Mouse (Mus musculus) limb, embryonic 10.5 days (tissue): Measurements from ENCODE around the gene Plin4. TPM values are rescaled to one million over a fixed set of nuclear protein-coding genes. Genes with fewer than 3 reads are reported as not detected.

ENCODE experiments used
- DNase-seq: peaks from one replicate; pipeline ENCODE4 v3.0.0-alpha.2; 2017; ENCODE audit warnings: low spot score
- H3K27ac ChIP-seq: fragments of 300-500 bp; sonication (generic); 2 replicates; pipeline ENCODE4 v1.5.1; 2016; ENCODE audit warnings: mild to moderate bottlenecking
- H3K27me3 ChIP-seq: fragments of 300-500 bp; sonication (generic); 2 replicates; pipeline ENCODE4 v1.6.1; 2016; ENCODE audit warnings: low read depth, mild to moderate bottlenecking; ENCODE audit not compliant: poor library complexity, severe bottlenecking
- H3K36me3 ChIP-seq: fragments of 300-500 bp; sonication (generic); 2 replicates; pipeline ENCODE4 v1.6.1; 2016; ENCODE audit warnings: mild to moderate bottlenecking, moderate library complexity
- H3K4me1 ChIP-seq: fragments of 300-500 bp; sonication (generic); 2 replicates; pipeline ENCODE4 v1.6.1; 2016
- H3K4me3 ChIP-seq: fragments of 300-500 bp; sonication (generic); 2 replicates; pipeline ENCODE4 v1.5.1; 2016; ENCODE audit warnings: mild to moderate bottlenecking, moderate library complexity
- H3K9me3 ChIP-seq: fragments of 300-500 bp; sonication (generic); replicated peaks from 2 replicates; pipeline ENCODE4 v1.6.1; 2016; ENCODE audit warnings: mild to moderate bottlenecking
- WGBS: fragments of 180-500 bp; shearing (Covaris S2); methylation state at CpG from one replicate; pipeline ENCODE4 v1.1.7; 2016; 5-methylcytosine and 5-hydroxymethylcytosine counted together
- polyA plus RNA-seq: library from polyadenylated mRNA; unstranded; fragments of >200 nt; fragmentation: Nextera tagmentation; extraction: Ambion mirVana; gene quantifications from 2 replicates; pipeline ENCODE4 v1.2.1, GENCODE M21; 2016

The Plin4 gene
- polyA plus RNA-seq, 1 experiment from 2014 or later = 0.10 TPM

DNA sequence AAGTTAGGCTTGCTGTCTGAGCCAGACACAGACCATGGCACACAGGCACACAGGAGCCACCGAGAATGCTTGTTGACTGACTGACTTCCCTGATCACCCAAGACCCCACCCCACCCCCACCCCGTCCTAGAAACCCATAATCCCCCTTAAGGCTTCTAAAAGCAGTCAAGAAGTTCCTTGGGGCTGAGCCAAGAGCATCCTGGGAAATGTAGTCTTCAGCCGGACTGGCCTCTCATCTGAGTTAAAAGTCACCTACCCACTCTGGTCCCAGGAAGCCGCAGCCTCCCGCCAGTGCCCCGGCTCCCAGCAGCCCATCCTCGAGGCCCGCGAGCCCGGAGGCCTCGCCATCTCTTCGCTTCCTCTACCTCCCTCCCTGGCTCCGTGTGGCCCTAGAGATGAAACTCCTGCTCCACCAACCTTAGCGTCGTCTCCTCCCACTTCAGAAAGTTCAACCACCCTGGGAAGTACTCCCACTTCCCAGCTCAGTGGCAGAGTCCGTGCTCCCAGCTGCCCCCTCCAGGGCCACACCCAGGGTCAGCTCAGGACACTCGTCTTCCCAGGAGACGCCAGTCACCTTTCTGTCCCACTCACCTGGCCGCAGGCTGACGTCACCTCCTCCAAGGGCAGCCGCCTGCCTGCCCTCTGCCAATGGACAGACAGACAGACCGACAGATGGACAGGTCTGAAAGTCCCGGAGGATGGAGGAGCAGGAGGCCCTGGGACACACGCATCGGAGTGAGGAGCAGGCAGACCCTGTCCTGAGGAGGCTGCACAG, 28.4 kb upstream of the Plin4 start:
- peak overlapping the region; percentile 16; the same call in 1 of the 2 replicates for H3K4me3 ChIP-seq
- H3K4me1 ChIP-seq = peaks cover 66% of the 10 kb centered on the region
- DNase-seq = no peak
- H3K27me3 ChIP-seq = peaks cover 80% of the 10 kb centered on the region
- WGBS = 15% methylated on average over 25 of the region's 25 CpGs
- no peaks in the 10 kb centered on the region for H3K36me3 ChIP-seq
- H3K27ac ChIP-seq = no peak overlapping the region
- no peaks in the 10 kb centered on the region for H3K9me3 ChIP-seq

DNA sequence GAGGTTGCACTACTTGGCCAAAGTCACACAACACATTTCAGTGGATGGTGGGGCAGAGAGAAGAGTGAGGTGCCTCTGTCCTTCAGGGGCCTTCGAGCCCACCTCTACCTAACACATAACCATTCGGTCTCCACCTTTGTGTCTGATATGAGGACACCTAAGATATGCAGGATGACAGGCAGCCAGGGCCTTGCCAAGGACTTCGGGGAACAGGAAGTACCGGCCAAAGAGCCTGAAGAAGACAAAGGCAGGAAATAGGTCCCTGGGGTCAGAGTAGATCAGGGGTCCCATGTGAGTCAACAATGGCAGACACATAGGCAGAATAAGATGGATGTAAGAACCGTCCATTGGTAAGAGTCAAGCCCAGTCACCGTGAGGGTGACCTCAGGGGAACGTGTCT, 27.0 kb upstream of the Plin4 start:
- no peak overlapping the region for H3K4me3 ChIP-seq
- peaks cover 66% of the 10 kb centered on the region for H3K27me3 ChIP-seq
- no peak overlapping the region for H3K27ac ChIP-seq
- peaks cover 59% of the 10 kb centered on the region for H3K4me1 ChIP-seq
- H3K9me3 ChIP-seq = no peaks in the 10 kb centered on the region
- no peak for DNase-seq
- 88% methylated on average over 7 of the region's 7 CpGs for WGBS
- H3K36me3 ChIP-seq = no peaks in the 10 kb centered on the region

DNA sequence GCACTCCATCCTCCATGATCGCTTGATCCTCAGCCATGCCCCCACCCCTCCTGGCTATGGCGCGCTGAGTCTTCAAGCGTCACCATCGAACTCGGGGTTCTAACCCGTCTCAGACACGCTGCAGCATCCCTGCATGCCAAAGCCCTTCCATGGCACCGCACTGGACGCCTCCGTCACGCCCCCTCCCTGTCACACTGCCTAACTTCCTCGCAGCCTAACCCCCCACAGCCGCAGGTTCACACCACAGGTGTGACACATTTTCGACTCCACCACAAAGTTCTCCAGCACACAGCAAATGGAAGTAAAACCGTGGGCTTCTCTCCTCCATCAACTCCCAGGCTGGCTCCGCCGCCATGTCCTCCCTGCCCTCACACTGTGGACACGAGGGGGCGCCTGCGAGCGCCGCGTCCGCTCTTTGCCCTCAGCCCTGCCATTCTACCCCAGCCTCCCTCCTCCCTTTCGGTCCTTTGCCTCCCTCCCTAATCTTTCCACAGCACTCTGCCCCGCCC, 24.9 kb upstream of the Plin4 start:
- Histone ChIP-seq H3K27me3 (peaks cover 45% of the 10 kb centered on the region), H3K36me3 (no peaks in the 10 kb centered on the region), H3K9me3 (no peaks in the 10 kb centered on the region; the same call in 1 of the 2 replicates), H3K4me1 (peaks cover 43% of the 10 kb centered on the region), H3K27ac (peak overlapping the region; percentile 53; the same call in 1 of the 2 replicates), H3K4me3 (peak overlapping the region; percentile 44)
- 2% methylated on average over 27 of the region's 27 CpGs for WGBS
- DNase-seq = peak; percentile 76

DNA sequence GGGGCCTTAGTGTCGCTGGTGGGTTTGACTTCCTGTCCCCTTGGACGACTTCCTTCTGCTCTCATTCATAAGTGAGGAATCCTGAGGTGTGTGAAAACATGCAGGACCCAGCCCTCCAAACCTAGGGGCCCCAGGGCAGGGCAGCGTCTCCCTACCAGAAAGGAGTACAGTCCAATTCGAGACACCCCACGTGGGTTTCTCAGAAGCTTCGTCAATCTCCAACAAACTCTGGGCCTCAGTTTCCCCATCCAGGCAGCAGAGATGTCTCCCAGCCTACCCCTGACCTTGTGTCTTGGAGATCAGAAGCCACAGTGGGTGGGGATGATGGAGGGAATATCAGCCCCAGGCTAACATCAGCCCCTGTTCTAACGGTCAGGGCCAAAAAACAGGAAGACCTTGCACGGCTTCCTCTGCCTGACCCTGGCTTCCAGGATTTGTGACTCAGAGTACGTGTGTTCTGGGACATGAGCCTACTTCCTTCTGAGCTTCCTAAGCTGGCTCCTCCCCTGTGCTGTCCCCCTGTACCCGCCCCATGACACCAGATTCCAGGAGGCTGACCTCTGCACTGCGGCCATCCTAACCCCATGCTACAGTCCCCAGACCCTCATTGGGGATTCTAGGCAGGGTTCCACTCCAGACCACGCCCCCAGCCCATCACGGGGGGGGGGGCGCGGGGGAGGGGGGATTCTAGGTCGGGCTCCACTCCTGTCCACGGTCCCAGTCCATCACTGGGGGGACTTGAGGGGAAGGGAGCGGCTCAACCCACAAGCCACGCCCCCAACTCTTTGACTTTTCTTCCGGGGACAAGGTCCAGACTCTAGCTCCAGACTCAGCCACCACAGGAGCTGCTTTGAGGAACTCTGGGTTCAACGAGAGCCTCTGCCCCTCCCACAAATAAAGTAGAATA, 24.1 kb upstream of the Plin4 start:
- 19% methylated on average over 20 of the region's 21 CpGs for WGBS
- Histone ChIP-seq H3K27ac (peak overlapping the region; percentile 33; the same call in 1 of the 2 replicates), H3K4me3 (peak overlapping the region; percentile 44), H3K9me3 (no peaks in the 10 kb centered on the region; the same call in 1 of the 2 replicates), H3K27me3 (peaks cover 37% of the 10 kb centered on the region), H3K4me1 (peaks cover 39% of the 10 kb centered on the region), H3K36me3 (no peaks in the 10 kb centered on the region)
- DNase-seq = peak; percentile 48

DNA sequence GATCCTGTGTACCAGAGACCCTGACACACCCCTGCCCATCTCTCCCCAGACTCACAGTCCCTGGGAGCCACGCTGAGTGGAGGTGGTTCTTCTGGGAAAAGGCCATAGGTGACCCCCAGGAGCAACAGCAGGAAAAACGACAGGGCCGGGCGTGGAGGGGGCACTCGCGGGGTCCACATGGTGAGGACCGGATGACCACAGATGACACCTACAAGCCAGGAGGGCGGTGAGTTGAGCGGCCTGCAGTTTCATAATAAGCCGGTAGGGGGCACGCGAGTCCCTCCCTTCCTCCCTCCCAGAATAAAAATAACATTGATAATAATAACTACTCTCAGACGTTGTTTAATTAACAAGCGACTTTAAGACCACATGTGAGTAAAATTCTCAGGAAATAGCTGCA, 23.1 kb upstream of the Plin4 start:
- Histone ChIP-seq H3K36me3 (no peaks in the 10 kb centered on the region), H3K9me3 (no peaks in the 10 kb centered on the region; the same call in 1 of the 2 replicates), H3K27ac (no peak overlapping the region), H3K4me3 (no peak overlapping the region), H3K27me3 (peaks cover 27% of the 10 kb centered on the region), H3K4me1 (peaks cover 28% of the 10 kb centered on the region)
- peak; percentile 75 for DNase-seq
- 5% methylated on average over 14 of the region's 14 CpGs for WGBS

DNA sequence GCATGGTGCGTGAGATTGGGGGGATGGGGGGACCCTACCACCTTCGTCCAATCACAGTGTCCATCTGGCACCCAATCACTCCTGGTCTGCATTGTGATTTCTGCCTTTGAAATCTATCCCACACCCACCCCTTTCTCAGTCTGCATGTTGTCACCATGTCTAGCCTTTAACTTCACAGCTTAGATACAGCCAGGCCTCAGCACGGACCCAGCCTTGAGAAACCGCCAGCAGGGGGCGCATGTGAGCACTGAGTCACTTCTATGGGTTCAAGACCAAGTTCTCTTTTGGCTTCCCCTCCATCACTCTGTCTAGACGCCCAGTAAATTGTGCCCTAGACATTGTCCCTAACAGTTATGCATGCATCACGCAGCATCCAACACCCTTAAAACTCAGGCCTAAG, 22.2 kb upstream of the Plin4 start:
- 43% methylated on average over 7 of the region's 7 CpGs for WGBS
- Histone ChIP-seq H3K4me1 (peaks cover 23% of the 10 kb centered on the region), H3K27ac (no peak overlapping the region), H3K36me3 (no peaks in the 10 kb centered on the region), H3K9me3 (no peaks in the 10 kb centered on the region; the same call in 1 of the 2 replicates), H3K4me3 (no peak overlapping the region), H3K27me3 (peaks cover 21% of the 10 kb centered on the region)
- peak; percentile 76 for DNase-seq

DNA sequence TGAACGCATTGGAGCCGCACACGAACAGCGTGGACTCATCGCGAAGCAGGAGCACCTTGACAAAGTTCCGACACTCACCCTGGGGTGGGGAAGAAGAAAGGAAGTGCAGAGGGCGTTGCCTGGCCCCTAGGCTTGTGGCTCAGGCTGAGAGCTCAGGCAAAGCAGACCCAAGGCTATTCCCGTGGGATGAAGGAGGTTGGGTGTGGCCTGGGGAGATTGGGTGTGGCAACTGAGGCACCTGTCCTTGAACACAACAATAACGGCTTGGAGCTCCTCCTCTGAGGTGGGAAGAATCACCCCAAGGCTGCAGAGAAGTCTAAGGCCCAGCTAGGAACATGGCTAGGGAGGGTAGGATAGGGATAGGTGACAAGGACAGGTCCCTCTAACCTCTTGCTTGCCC, 21.5 kb upstream of the Plin4 start:
- Histone ChIP-seq H3K4me3 (no peak overlapping the region), H3K36me3 (no peaks in the 10 kb centered on the region), H3K27ac (no peak overlapping the region), H3K27me3 (peaks cover 20% of the 10 kb centered on the region), H3K4me1 (peaks cover 23% of the 10 kb centered on the region), H3K9me3 (no peaks in the 10 kb centered on the region; the same call in 1 of the 2 replicates)
- DNase-seq = no peak
- 93% methylated on average over 10 of the region's 10 CpGs for WGBS

DNA sequence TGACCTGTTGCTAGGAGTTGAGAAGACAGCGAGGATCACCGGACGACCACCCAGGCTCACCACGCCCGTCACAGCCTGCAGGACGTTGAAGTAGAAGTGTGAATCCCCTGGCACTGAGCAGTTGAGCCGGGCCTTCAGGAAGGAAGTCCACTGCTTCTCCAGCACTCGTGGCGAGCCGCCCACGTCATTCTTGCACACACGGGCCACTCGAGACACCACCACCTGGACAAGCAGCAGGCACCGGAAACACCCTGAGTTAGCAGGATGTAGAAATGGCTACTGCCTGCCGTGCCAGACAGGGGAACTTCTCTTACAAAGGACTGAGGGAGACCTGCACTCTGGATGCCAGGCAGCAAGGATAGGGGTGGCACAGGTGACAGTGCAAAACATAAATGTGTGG, 18.6 kb upstream of the Plin4 start:
- H3K4me1 ChIP-seq = peaks cover 17% of the 10 kb centered on the region
- no peak for DNase-seq
- H3K4me3 ChIP-seq = no peak overlapping the region
- 87% methylated on average over 15 of the region's 15 CpGs for WGBS
- no peak overlapping the region for H3K27ac ChIP-seq
- H3K9me3 ChIP-seq = no peaks in the 10 kb centered on the region; the same call in 1 of the 2 replicates
- H3K36me3 ChIP-seq = 0 out of 2 replicates have a peak, but pooled peaks cover 2% of the 10 kb centered on the region
- peaks cover 35% of the 10 kb centered on the region for H3K27me3 ChIP-seq

DNA sequence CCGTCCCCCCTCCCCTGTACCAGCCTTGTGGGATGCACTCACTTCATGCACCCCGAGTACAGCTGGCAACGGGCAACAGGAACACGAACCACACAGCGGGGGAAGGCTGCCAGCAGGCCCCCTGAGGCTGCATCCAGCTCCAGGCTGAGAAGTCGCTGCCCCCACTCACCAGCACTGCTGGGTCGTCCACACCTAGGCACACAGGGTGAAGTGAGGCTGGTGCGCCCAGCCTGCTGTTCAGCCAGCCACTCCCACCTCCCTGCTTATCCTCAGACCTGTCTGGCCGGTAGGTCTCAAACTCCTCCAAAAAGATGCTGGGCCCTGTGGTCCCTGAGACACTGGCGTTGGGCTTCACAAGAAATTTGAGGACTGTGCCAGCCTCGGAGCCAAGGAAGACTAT, 16.6 kb upstream of the Plin4 start:
- Histone ChIP-seq H3K9me3 (peaks cover 9% of the 10 kb centered on the region), H3K27me3 (peaks cover 56% of the 10 kb centered on the region), H3K27ac (no peak overlapping the region), H3K4me3 (no peak overlapping the region), H3K36me3 (0 out of 2 replicates have a peak, but pooled peaks cover 4% of the 10 kb centered on the region), H3K4me1 (peaks cover 11% of the 10 kb centered on the region)
- no peak for DNase-seq
- 72% methylated on average over 11 of the region's 11 CpGs for WGBS

DNA sequence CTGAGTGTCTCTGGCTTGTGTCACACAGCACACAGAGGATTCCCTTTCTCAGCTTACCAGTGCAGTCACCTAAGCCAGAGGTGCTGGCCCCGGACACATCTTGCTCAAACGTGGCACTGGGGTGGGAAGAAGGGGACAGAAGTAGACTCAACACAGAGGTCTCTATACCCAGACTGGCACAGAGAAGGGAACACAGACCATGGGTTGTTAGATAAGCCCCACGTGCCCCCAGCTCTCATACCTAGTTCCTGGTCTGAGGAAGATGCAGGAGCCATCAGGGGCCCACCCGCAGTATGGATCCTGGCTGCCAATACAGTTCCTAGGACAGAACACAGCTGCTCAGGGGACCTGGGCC, 15.7 kb upstream of the Plin4 start:
- Histone ChIP-seq H3K4me1 (peaks cover 18% of the 10 kb centered on the region), H3K27me3 (peaks cover 65% of the 10 kb centered on the region), H3K36me3 (0 out of 2 replicates have a peak, but pooled peaks cover 4% of the 10 kb centered on the region), H3K4me3 (no peak overlapping the region), H3K27ac (no peak overlapping the region), H3K9me3 (peaks cover 9% of the 10 kb centered on the region)
- WGBS = 83% methylated on average over 4 of the region's 4 CpGs
- no peak for DNase-seq

DNA sequence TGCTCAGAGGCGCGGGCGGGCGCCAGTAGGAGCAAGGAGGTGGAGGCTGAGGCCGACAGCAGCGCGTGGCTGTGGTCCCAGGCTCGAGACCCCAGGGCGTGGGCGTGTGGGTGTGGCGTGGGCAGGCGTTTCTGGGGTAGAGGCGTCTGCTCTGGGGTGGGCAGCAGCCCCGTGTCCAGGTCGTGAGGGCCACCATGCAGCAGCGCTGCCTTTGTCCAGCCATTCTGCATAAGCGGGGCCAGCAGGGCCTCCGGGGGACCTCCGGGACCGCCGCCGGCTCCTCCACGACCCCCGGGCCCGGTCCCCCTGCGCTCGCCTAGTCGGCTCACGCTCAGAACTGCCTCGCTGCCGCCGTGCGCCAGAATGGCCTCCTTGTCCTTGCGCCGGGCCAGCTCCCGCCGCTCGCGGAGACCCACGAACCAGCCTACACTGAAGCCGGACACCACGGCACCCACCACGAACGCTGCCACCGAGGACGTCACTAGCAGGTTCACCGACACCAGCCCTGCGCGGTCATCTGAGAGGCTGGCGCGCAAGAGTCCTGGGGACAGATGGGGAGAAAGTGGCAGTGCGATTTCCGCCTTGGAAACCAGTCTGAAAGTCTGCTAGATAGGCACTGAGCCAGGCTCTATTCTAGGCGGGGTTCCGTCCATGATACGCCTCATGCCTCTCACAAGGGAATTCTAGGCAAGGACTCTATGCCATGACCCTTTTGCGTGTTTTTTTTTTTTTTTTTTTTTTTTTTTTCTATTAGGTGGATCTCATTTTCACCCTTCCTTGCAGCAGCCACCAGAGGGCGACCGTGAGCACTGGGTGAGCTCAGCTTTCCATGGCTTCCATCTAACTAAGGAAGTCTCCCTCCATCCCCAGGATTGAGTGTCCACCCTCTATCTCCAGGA, 15.0 kb upstream of the Plin4 start:
- Histone ChIP-seq H3K27ac (peak overlapping the region; percentile 76), H3K36me3 (0 out of 2 replicates have a peak, but pooled peaks cover 4% of the 10 kb centered on the region), H3K4me1 (peaks cover 24% of the 10 kb centered on the region), H3K27me3 (peaks cover 71% of the 10 kb centered on the region), H3K9me3 (peaks cover 9% of the 10 kb centered on the region), H3K4me3 (peak overlapping the region; percentile 51)
- DNase-seq = peak; percentile 85
- WGBS = 9% methylated on average over 59 of the region's 59 CpGs
